Mouse (Mus musculus): ENCODE data around the gene Grm8.

DNA sequence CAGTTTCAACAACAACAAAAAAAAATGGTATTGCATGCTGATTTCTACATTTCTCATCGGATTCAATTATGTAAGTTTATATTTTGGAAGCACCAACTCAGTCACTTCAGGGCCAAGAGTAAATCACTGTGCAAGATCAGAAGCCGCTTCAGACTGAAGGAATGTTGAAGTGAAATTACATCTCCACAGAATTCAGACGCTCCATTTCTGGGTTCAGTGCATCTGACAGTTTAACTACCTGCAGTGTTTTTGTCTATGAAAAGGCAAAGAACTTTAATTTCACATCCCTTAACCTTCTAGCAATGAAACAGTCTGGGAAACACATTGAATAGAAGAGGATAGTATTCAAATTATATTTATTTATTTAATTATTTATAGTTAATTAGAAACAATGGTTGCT is 59.4 kb downstream of the Grm8 start:
- TF ChIP-seq MAFK (IDR thresholded peaks at IDR 0.05; ENCODE audit: insufficient read depth, low read depth, low read length) (no peak), CHD2 (IDR thresholded peaks at IDR 0.05; ENCODE audit: low read depth, low read length) (no peak), ZC3H11A (IDR thresholded peaks at IDR 0.05; ENCODE audit: borderline replicate concordance, low read depth, low read length) (no peak), HCFC1 (IDR thresholded peaks at IDR 0.05; ENCODE audit: borderline replicate concordance, insufficient read depth, low read length) (no peak)

Measured in ES-E14 (cell line).